Mouse (Mus musculus) lung, adult 2 months (tissue): ENCODE measurements around the gene Trim45. TPM values are rescaled to one million over a fixed set of nuclear protein-coding genes. Genes with fewer than 3 reads are reported as not detected.

Experiments
- DNase-seq: peaks from one replicate; pipeline ENCODE4 v3.0.0; 2022
- H3K4me1 ChIP-seq: fragments of 200-500 bp; 2 replicates; pipeline ENCODE4 v1.6.1; 2011; ENCODE audit warnings: low read length; ENCODE audit not compliant: control insufficient read depth, insufficient read depth
- H3K4me3 ChIP-seq: fragments of 200-500 bp; replicated peaks from 2 replicates; pipeline ENCODE3; 2011; ENCODE audit warnings: low read depth, mild to moderate bottlenecking, control low read depth, low read length; ENCODE audit errors: extremely low read depth
- CTCF ChIP-seq: fragments of 200-500 bp; IDR thresholded peaks from 2 replicates; pipeline ENCODE4 v1.5.1; 2011; ENCODE audit warnings: mild to moderate bottlenecking, low read length, control low read depth; ENCODE audit not compliant: insufficient read depth
- POLR2A ChIP-seq: fragments of 200-500 bp; IDR thresholded peaks from 2 replicates; pipeline ENCODE4 v1.6.1; 2011; ENCODE audit warnings: low read depth, mild to moderate bottlenecking, control low read depth, low read length, borderline replicate concordance; ENCODE audit errors: extremely low read depth
- WGBS: fragments of 180-500 bp; shearing (Covaris S2); methylation state at CpG from one replicate; pipeline ENCODE4 v1.1.7; 2018; 5-methylcytosine and 5-hydroxymethylcytosine counted together
- polyA plus RNA-seq: library from polyadenylated mRNA; depleted of rRNA; stranded (reverse); fragments of >200 nt; gene quantifications from 2 replicates; pipeline ENCODE4 v1.2.3, GENCODE M21; 2012; rRNA removed

The Trim45 gene
- polyA plus RNA-seq = 2.2 and 2.7 TPM in 2 replicates

GRCm38 (mm10) chr3:100921825-100922505, at the start of gene Trim45:
TSS of gene Trim45 (plus strand) at chr3:100922202.
- peak; percentile 51; the same call in 1 of the 2 replicates for TF ChIP-seq POLR2A
- TF ChIP-seq CTCF = no peak
- peak; percentile 98 for DNase-seq
- WGBS = under 1% methylated on average over 39 of the region's 39 CpGs
- no peaks in the 10 kb centered on the region for H3K4me1 ChIP-seq
- H3K4me3 ChIP-seq = peak within 1 kb of the TSS; percentile 77

GRCm38 (mm10) chr3:100877057-100877456, 44.9 kb upstream of the Trim45 start:
- TF ChIP-seq POLR2A = no peak
- no peak for TF ChIP-seq CTCF
- DNase-seq = no peak
- 90% methylated on average over 4 of the region's 4 CpGs for WGBS
- no peak overlapping the region for H3K4me3 ChIP-seq
- H3K4me1 ChIP-seq = no peaks in the 10 kb centered on the region

- Histone ChIP-seq H3K4me3 (no peak overlapping the region), H3K4me1 (no peaks in the 10 kb centered on the region)
- no peak for DNase-seq
- 80% methylated on average over 6 of the region's 6 CpGs for WGBS
- TF ChIP-seq CTCF (no peak), POLR2A (no peak)
Observed at GRCm38 (mm10) chr3:100881403-100881802, 40.6 kb upstream of the Trim45 start.

DNA sequence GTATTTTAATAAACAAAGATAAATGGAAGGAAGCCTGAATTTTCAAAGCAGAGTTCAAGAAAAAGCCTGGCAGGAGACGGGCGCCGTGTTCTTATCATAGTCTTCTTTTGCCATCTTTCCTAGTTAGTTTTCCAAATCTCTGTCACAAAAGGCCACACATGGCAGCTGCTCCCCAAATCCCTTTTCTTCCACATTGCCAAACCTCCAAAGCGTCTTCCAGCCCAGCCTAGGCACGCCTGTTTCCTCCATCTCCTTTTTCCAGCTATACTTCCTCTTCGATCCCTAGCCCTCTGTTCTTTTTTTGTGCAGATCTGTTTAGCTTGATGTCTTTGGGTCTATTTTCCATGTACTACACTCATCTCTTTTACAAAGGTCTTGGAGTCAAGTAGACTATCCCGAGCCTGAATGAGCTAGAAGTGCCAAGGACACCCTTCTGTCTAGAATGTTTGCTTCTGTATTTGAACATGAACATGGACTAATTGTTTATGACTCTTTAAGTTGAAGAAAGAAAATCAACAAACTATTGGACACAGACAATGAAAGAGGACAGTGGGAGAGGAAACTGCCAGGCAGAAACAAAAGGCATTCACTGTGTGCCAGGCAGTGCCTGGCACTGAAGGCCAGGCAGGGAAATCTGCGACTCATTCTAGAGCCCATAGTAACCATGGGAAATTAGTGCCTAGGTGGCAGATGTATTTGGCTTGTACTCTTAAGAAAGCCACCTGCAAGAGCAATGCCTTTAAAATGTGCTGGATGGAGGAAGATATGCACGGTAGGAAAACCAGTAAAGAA, 40.0 kb upstream of the Trim45 start:
- no peaks in the 10 kb centered on the region for H3K4me1 ChIP-seq
- H3K4me3 ChIP-seq = no peak overlapping the region
- WGBS = 78% methylated on average over 9 of the region's 9 CpGs
- no peak for DNase-seq
- TF ChIP-seq CTCF = no peak
- no peak for TF ChIP-seq POLR2A

DNA sequence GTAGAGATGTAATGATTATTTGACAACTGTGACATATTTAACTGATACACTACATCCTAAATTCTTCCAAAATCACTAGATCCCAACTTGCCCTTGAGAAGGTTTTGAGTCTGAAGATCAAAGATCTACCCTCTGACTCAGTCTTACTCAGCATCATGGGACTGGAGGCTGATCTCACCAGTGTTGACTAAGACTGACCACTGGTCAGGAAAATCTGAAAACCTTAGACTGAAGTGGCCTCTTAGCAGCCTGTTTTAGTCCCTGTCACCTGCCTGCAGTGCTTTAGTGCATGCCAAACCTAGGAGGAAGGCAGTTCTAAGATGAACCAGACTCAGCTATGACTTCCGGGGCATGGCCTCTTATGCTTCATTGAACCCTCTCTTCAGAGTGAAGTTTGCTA, 32.8 kb upstream of the Trim45 start:
- H3K4me1 ChIP-seq = no peaks in the 10 kb centered on the region
- 89% methylated on average over 1 of the region's 1 CpGs for WGBS
- H3K4me3 ChIP-seq = no peak overlapping the region
- DNase-seq = no peak
- TF ChIP-seq CTCF (no peak), POLR2A (no peak)

GRCm38 (mm10) chr3:100890406-100890805, 31.6 kb upstream of the Trim45 start:
- Histone ChIP-seq H3K4me1 (no peaks in the 10 kb centered on the region), H3K4me3 (no peak overlapping the region)
- 92% methylated on average over 3 of the region's 3 CpGs for WGBS
- TF ChIP-seq POLR2A (no peak), CTCF (no peak)
- DNase-seq = no peak

DNA sequence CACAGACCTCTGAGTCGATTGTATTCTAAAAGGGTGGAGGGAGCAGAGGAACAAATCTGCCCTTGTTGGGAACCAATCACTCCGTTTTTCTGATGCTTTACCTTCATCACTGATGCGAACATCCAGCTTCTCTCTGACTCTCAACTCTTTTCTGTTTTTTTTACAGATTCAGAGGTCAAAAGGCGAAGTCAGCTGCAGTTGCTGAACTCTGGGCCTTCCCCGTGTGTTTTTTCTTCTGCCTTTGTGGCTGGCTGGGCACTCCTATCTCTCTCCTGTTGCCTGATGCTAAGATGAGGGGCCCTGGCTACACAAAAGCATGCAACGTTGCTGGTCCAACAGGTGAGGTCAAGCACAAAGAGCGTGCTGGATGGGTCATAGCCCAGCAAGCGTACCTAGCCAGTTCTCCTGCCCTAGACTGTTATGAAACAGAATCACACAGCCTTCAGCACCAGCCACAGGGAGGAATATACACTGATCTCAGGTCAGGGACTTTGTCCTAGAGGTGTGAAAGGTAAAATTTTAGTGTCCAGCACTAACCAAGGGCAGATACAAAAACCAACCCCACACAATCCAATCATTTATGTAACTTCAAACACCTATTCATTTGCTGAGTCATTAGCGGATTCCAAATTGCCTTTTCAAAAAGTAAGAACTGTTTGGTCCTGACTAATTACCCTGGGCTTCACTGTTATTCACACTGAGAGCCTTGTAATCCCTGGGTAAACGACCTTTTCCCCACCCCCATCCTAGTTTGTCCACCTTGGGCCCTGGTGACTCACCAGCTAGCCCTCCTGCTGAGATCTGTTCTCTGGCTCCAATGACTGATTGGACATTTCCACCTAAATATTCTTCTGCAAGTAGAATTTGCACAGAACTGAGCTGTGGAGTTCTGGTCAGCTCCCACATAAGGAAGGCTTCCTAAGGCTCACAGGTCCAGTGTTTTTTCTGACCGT, 29.3 kb upstream of the Trim45 start:
- WGBS = 61% methylated on average over 11 of the region's 11 CpGs
- no peak for DNase-seq
- Histone ChIP-seq H3K4me1 (no peaks in the 10 kb centered on the region), H3K4me3 (no peak overlapping the region)
- no peak for TF ChIP-seq POLR2A
- TF ChIP-seq CTCF = no peak

DNA sequence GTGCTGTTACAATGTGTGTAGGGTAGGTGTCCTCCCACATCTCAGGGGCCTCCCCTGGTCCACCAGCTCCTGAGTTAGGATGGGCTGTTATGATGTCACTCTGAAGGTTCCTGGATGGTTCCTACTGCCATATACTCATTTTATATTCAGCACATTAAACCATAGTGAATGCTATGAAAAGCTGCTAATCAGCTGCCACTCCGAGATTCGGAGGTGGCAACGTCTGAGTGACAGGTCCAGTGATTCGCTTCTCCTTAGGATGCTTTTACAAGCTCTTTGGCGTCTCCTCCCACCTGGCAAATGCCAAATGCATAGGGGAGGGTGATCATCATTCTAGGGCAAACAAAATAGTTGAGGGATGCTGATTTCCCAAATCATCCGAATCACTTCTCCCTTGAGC, 26.5 kb upstream of the Trim45 start:
- Histone ChIP-seq H3K4me1 (no peaks in the 10 kb centered on the region), H3K4me3 (no peak overlapping the region)
- WGBS = 78% methylated on average over 6 of the region's 6 CpGs
- DNase-seq = no peak
- TF ChIP-seq CTCF (no peak), POLR2A (no peak)

DNA sequence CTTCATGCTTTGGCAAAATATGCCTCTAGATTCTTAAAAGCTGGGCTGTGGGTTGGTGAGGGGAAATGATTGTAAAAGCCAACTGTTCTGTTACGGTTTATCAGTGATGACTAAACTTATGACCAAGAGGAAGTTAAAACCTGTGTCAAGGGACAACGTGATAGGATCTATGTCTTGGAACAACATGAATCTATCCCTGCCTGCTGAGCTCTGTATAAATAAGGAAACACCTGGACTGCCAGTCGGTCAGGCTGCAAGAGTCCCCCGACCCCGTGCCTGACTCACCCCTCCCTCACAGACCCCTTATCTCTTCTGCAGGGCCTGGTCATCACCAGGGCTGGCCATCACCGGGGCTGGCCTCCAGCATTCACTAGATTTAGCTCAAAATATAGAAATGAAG, 15.9 kb upstream of the Trim45 start:
- no peaks in the 10 kb centered on the region for H3K4me1 ChIP-seq
- DNase-seq = no peak
- WGBS = 33% methylated on average over 6 of the region's 6 CpGs
- H3K4me3 ChIP-seq = no peak overlapping the region
- no peak for TF ChIP-seq CTCF
- TF ChIP-seq POLR2A = no peak
